Mouse (Mus musculus) liver, embryonic 13.5 days (tissue): Measurements from ENCODE around the gene Cdc42bpa. TPM values are rescaled to one million over a fixed set of nuclear protein-coding genes. Genes with fewer than 3 reads are reported as not detected.

ENCODE experiments used
- ATAC-seq: fragments of 200-750 bp; cut with Nextera tagmentation; 2 replicates; pipeline ENCODE4 v1.8.0; 2017; ENCODE audit warnings: low read depth, mild to moderate bottlenecking, moderate number of reproducible peaks, moderate library complexity
- DNase-seq: peaks from one replicate; pipeline ENCODE4 v3.0.0; 2022
- H3K27ac ChIP-seq: fragments of 300-500 bp; sonication (generic); 2 replicates; pipeline ENCODE4 v1.5.1; 2015; ENCODE audit warnings: moderate library complexity, mild to moderate bottlenecking, inconsistent platforms
- H3K27me3 ChIP-seq: fragments of 300-500 bp; sonication (generic); 2 replicates; pipeline ENCODE4 v1.6.1; 2015; ENCODE audit warnings: mild to moderate bottlenecking, inconsistent platforms
- H3K36me3 ChIP-seq: fragments of 300-500 bp; sonication (generic); 2 replicates; pipeline ENCODE4 v1.6.1; 2015; ENCODE audit warnings: mild to moderate bottlenecking, inconsistent platforms
- H3K4me1 ChIP-seq: fragments of 300-500 bp; sonication (generic); replicated peaks from 2 replicates; pipeline ENCODE4 v1.6.1; 2015; ENCODE audit warnings: inconsistent platforms
- H3K4me2 ChIP-seq: fragments of 300-500 bp; sonication (generic); 2 replicates; pipeline ENCODE4 v1.6.1; 2015; ENCODE audit warnings: inconsistent platforms, mild to moderate bottlenecking, moderate library complexity
- H3K4me3 ChIP-seq: fragments of 300-500 bp; sonication (generic); replicated peaks from 2 replicates; pipeline ENCODE4 v1.5.1; 2015; ENCODE audit warnings: mild to moderate bottlenecking, inconsistent platforms
- H3K9ac ChIP-seq: fragments of 300-500 bp; sonication (generic); 2 replicates; pipeline ENCODE4 v1.6.1; 2015; ENCODE audit warnings: mild to moderate bottlenecking, inconsistent platforms
- H3K9me3 ChIP-seq: fragments of 300-500 bp; sonication (generic); replicated peaks from 2 replicates; pipeline ENCODE4 v1.6.1; 2016; ENCODE audit warnings: inconsistent platforms
- WGBS: fragments of 180-500 bp; shearing (Covaris S2); methylation state at CpG from one replicate; pipeline ENCODE4 v1.1.7; 2015; ENCODE audit not compliant: insufficient replicate concordance; 5-methylcytosine and 5-hydroxymethylcytosine counted together
- polyA plus RNA-seq: library from polyadenylated mRNA; unstranded; fragments of >200 nt; fragmentation: Nextera tagmentation; extraction: Ambion mirVana; gene quantifications from 2 replicates; pipeline ENCODE4 v1.2.1, GENCODE M21; 2015

Gene Cdc42bpa
- polyA plus RNA-seq, 1 experiment from 2014 or later, result 11.1 TPM

DNA sequence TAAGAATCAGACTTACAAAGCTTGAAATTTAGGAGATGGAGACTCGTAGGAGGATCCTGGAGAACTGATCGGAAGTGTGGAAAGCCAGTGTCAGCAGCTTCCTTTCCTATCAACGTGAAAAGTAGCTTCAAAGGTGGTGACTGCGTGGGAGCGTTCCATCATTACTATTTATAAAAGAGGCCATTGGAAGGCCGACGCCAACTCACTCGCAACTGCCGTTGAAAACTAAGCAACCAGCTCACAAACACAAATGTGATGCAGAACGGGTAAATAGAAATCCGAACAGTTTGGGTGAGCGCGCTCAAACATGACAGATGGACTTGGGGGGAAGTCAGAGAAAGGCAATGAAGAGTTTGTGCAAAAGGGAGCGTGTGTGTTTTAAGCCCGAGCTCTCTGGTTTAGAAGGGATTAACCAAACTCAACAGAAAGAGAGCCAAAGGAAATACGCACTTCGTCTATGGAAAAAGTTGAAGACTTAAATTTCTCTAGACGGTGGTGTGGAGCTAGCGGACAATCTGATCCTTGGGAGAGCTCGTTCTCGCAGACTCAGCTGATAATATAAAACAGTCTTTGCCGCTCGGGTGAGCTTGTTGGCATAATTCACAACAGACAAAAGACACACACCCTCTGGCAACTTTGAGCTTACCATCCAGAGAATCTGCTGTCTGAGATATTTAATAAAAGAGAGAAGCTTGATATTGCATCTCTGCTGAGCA is 20.0 kb upstream of the Cdc42bpa start:
- no peak for DNase-seq
- Histone ChIP-seq H3K4me2 (no peak overlapping the region), H3K36me3 (no peaks in the 10 kb centered on the region), H3K9ac (no peak overlapping the region), H3K9me3 (no peaks in the 10 kb centered on the region), H3K4me1 (no peaks in the 10 kb centered on the region), H3K27ac (no peak overlapping the region), H3K4me3 (no peak overlapping the region), H3K27me3 (no peaks in the 10 kb centered on the region)
- ATAC-seq, result no peak
- WGBS, result 77% methylated on average over 23 of the region's 23 CpGs

DNA sequence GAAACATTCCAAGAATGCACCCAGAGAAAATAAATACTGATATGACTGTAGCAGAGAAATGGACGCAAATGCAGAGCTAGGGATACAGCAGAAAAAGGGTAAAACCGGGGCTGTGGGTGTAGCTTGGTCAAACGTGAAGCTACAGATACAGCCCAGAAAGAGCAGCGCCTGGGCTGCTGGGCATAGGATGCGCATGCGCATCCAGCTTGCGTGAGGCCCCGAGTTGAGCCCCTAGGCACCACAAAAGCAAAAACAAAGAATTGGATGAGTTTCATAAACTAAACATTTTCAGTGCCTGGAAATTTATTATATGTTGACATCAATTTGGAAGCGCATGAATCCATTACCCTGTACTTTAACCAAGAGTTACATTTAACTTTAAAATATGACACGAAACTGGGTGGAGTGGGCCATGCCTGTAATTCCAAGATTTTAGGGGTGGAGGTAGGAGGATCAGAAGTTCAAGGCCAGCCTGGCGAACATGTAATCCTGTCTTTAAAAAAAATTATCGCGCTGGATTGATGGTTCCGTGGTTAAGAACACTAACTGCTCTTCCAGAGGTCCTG is 19.4 kb upstream of the Cdc42bpa start:
- Histone ChIP-seq H3K9me3 (no peaks in the 10 kb centered on the region), H3K27me3 (no peaks in the 10 kb centered on the region), H3K36me3 (no peaks in the 10 kb centered on the region), H3K4me2 (no peak overlapping the region), H3K27ac (no peak overlapping the region), H3K9ac (no peak overlapping the region), H3K4me1 (no peaks in the 10 kb centered on the region), H3K4me3 (no peak overlapping the region)
- no peak for DNase-seq
- WGBS, result 79% methylated on average over 14 of the region's 14 CpGs
- ATAC-seq, result no peak

DNA sequence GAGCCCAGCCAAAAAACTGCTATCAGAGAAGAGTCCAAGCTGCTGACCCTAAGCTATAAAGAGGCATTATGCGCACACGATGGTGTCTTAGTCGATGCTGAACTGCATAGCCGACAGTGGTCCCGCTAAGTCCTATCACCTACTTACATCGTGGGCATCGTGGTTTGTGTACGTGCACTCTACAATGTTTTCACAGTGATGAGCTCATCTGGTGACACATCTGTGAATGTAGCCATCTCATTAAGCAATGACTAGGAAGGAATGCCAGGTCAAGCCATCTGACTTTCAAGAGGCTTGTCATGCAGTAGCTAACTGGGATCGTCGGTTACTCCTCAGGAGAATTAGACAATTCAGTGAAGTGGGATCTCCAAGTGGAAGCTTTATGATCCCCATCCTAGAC is 15.3 kb upstream of the Cdc42bpa start:
- Histone ChIP-seq H3K4me2 (no peak overlapping the region), H3K27ac (no peak overlapping the region), H3K27me3 (no peaks in the 10 kb centered on the region), H3K9ac (no peak overlapping the region), H3K36me3 (no peaks in the 10 kb centered on the region), H3K9me3 (no peaks in the 10 kb centered on the region), H3K4me1 (no peaks in the 10 kb centered on the region; the same call in 1 of the 2 replicates), H3K4me3 (no peak overlapping the region)
- 76% methylated on average over 10 of the region's 10 CpGs for WGBS
- ATAC-seq, result no peak
- no peak for DNase-seq

DNA sequence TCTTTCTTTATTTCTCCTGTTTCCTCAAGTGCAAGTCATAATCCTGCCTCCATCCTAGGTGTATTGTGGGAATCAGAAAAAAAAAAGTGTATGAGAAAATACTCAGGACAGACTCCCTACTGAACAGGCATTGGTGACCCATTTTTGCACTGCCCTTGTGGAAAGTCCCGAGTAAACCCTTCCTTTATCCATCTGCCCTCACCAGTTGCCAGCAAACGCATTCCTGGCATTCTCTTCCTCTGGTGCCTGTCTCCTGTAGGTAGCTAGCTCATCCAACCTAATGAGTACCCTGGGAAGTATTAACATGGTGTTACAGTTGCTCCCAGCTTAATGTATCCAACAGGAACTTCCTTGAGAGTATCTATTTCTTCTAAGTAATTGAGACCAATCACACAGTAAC is 13.7 kb upstream of the Cdc42bpa start:
- no peaks in the 10 kb centered on the region for H3K27me3 ChIP-seq
- DNase-seq, result no peak
- H3K4me2 ChIP-seq, result no peak overlapping the region
- ATAC-seq, result no peak
- H3K9me3 ChIP-seq, result no peaks in the 10 kb centered on the region
- H3K27ac ChIP-seq, result no peak overlapping the region
- WGBS, result 46% methylated on average over 2 of the region's 2 CpGs
- H3K9ac ChIP-seq, result no peak overlapping the region
- H3K36me3 ChIP-seq, result no peaks in the 10 kb centered on the region
- no peak overlapping the region for H3K4me3 ChIP-seq
- no peaks in the 10 kb centered on the region; the same call in 1 of the 2 replicates for H3K4me1 ChIP-seq

DNA sequence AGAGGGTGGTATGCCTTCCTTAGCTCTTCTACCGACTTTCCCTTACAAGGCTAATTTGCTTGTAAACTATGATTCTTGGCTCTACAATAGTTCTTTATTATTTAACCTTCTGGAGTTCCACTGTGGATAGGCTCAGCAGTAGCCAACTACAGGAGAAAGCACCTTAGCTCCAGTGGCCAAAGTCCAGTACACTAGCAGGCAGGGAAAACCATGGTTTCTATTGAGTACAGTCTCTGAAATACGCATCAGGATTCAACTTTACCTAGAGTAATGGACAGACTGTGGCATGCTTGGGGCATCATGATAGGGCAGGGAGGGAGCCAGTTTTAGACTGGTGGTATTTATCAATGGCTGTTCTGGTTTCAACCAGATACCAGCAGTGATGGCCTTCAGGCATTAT is 12.6 kb upstream of the Cdc42bpa start:
- no peak for ATAC-seq

DNA sequence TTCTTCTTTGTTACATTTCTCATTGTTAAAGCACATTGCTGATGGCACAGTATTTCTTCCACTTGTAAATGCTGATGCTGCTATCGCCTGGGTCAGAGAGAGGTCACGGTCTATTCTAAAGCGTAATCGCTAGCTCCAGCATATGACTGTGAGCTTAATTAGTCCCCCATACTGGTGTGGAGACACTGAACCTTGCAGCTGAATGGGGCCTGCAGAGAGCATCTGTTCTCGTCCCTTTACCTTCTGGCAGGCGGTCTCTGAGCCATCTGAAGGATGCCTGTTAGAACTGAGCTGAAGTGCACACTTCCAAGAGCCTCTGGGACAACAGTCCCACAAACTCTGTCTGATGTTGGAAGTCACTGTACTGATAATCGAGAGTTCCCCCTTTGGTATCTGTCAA is 8.7 kb upstream of the Cdc42bpa start:
- no peak overlapping the region for H3K4me2 ChIP-seq
- H3K9me3 ChIP-seq, result no peaks in the 10 kb centered on the region
- WGBS, result 74% methylated on average over 7 of the region's 7 CpGs
- H3K27me3 ChIP-seq, result no peaks in the 10 kb centered on the region
- no peaks in the 10 kb centered on the region; the same call in 1 of the 2 replicates for H3K4me1 ChIP-seq
- ATAC-seq (no peak), DNase-seq (no peak)
- no peaks in the 10 kb centered on the region for H3K36me3 ChIP-seq
- H3K4me3 ChIP-seq, result no peak overlapping the region
- no peak overlapping the region for H3K9ac ChIP-seq
- H3K27ac ChIP-seq, result no peak overlapping the region

More for the DNA sequence above, 12.6 kb upstream of the Cdc42bpa start:
- DNase-seq, result no peak
- no peak overlapping the region for H3K4me2 ChIP-seq
- H3K4me3 ChIP-seq, result no peak overlapping the region
- H3K36me3 ChIP-seq, result no peaks in the 10 kb centered on the region
- no peak overlapping the region for H3K27ac ChIP-seq
- H3K27me3 ChIP-seq, result no peaks in the 10 kb centered on the region
- H3K4me1 ChIP-seq, result no peaks in the 10 kb centered on the region; the same call in 1 of the 2 replicates
- no peaks in the 10 kb centered on the region for H3K9me3 ChIP-seq
- 85% methylated on average over 2 of the region's 2 CpGs for WGBS
- no peak overlapping the region for H3K9ac ChIP-seq

GRCm38 (mm10) chr1:179953251-179953650 is 7.0 kb upstream of the Cdc42bpa start:
- no peaks in the 10 kb centered on the region for H3K4me1 ChIP-seq
- H3K36me3 ChIP-seq, result no peaks in the 10 kb centered on the region
- ATAC-seq (no peak), DNase-seq (no peak)
- H3K27ac ChIP-seq, result no peak overlapping the region
- WGBS, result 69% methylated on average over 3 of the region's 3 CpGs
- no peak overlapping the region for H3K9ac ChIP-seq
- no peak overlapping the region for H3K4me2 ChIP-seq
- H3K27me3 ChIP-seq, result no peaks in the 10 kb centered on the region
- H3K4me3 ChIP-seq, result no peak overlapping the region
- H3K9me3 ChIP-seq, result no peaks in the 10 kb centered on the region

DNA sequence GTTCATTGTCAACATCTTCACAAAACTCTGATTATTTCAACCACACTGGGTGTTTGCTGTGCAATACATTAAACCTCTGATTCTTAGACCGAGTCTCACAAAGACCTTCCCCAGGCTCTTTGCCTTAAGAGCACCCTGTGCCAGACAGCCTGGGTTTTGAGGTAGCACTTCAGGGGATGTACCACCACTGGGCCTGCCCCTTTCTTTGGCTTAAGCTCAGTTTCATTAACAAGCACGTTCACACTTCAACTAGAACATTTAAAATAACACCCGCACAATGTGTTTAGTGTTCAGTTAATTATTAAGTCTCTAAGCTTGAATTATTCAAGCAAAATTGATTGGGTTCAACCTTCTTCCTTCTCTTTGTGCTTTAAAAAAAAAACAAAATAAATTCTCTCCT is 2.8 kb upstream of the Cdc42bpa start:
- no peak for DNase-seq
- Histone ChIP-seq H3K9ac (no peak overlapping the region), H3K4me1 (peaks cover 21% of the 10 kb centered on the region), H3K36me3 (no peaks in the 10 kb centered on the region), H3K4me3 (no peak overlapping the region), H3K4me2 (no peak overlapping the region), H3K27ac (no peak overlapping the region), H3K27me3 (no peaks in the 10 kb centered on the region), H3K9me3 (no peaks in the 10 kb centered on the region)
- WGBS, result 72% methylated on average over 3 of the region's 3 CpGs
- no peak for ATAC-seq

DNA sequence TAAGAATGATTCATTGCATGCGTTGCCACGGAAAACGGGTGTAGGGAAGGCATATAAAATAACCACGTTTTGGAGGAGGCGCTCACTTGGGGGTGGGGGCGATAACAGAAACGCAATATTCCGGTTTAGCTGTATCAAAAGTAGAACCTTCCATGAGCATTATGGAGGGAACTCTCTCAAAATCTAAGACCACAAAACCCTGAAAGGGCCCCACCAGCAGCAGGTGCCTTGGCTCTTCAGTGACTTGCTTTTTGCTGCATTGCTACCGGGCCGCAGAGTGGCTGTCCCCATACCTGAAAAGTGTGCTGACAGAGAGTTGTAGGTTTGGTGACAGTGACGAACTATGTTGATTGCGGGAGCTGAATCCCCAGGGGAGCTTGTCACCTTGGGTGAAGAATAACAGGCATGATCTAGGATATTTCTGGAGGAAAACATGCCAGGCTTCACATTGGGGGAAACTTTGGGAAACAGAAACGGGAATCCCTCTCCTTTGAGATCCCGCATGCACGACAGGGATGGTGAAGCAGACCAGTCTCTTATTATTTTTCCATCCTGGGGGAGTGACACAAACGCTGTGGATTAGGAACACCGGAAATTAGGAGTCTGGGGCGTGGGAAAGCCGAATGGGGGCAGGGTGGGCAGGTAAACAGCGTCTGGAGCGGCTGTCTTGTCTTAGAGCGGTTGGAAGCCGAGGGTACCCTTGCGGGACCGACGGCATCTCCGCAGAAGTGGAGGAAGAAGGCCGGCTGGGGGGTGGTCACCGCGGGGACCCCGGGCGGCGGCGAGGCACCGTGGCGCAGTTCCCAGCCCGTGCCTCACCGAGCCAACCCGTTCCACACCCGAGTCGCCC is 1.2 kb upstream of the Cdc42bpa start:
- Histone ChIP-seq H3K9me3 (no peaks in the 10 kb centered on the region), H3K4me3 (peak overlapping the region; percentile 84), H3K4me2 (peak overlapping the region; percentile 87), H3K4me1 (peaks cover 32% of the 10 kb centered on the region), H3K36me3 (no peaks in the 10 kb centered on the region), H3K27me3 (no peaks in the 10 kb centered on the region), H3K27ac (peak overlapping the region; percentile 92), H3K9ac (peak overlapping the region; percentile 95)
- 12% methylated on average over 41 of the region's 41 CpGs for WGBS
- ATAC-seq (peak; percentile 1), DNase-seq (peak; percentile 22)

- peak overlapping the region; percentile 87 for H3K4me2 ChIP-seq
- H3K9ac ChIP-seq, result peak overlapping the region; percentile 95
- H3K36me3 ChIP-seq, result no peaks in the 10 kb centered on the region
- peak overlapping the region; percentile 92 for H3K27ac ChIP-seq
- ATAC-seq (no peak), DNase-seq (no peak)
- H3K27me3 ChIP-seq, result no peaks in the 10 kb centered on the region
- H3K4me1 ChIP-seq, result peaks cover 39% of the 10 kb centered on the region
- no peaks in the 10 kb centered on the region for H3K9me3 ChIP-seq
- H3K4me3 ChIP-seq, result peak overlapping the region; percentile 84
- WGBS, result under 1% methylated on average over 9 of the region's 9 CpGs
Measured at GRCm38 (mm10) chr1:179960543-179960876, 238 bp downstream of the Cdc42bpa start.

DNA sequence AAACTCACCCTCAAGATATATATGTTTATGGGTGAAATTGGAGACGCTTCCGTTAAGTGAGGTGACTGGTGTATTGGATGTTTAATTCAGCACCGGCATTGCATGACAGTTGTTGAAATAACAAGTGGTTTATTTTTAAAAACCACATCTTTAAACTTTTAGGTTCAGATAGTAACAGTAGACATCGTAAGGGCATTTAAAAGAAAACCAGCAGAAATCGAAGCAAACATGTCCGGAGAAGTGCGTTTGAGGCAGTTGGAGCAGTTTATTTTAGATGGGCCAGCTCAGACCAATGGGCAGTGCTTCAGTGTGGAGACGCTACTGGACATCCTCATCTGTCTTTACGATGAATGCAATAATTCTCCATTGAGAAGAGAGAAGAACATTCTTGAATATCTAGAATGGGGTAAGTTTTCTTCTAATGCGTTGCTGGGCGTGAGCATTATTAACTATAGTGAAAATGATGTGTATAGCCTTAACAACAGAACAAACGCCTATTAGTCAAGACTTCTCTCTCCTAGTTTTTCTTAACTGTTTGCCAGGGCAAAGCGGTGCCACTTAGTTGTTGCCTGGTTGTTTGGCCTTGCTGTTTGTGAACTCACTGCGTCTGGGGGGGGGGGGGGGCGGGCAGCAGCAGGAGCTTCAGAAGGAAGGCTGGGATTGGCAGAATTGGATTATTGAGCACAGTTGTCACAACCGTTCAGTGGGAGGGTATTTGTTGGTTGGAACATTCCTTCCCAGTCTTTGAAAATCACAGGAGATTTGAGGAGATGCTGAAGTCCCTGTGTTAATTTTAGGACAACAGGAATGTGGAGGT is 818 bp downstream of the Cdc42bpa start:
- Histone ChIP-seq H3K27me3 (no peaks in the 10 kb centered on the region), H3K9ac (peak overlapping the region; percentile 95), H3K9me3 (no peaks in the 10 kb centered on the region), H3K27ac (peak overlapping the region; percentile 64), H3K4me1 (peaks cover 39% of the 10 kb centered on the region), H3K4me2 (peak overlapping the region; percentile 87), H3K4me3 (peak overlapping the region; percentile 84), H3K36me3 (no peaks in the 10 kb centered on the region)
- ATAC-seq (no peak; the same call in 1 of the 2 replicates), DNase-seq (no peak)
- WGBS, result 3% methylated on average over 16 of the region's 16 CpGs
